Mouse (Mus musculus) neural tube, embryonic 14.5 days (tissue): Measurements from ENCODE around the gene Nin. TPM values are rescaled to one million over a fixed set of nuclear protein-coding genes. Genes with fewer than 3 reads are reported as not detected.

ENCODE experiments used
- ATAC-seq: fragments of 200-750 bp; cut with Nextera tagmentation; 2 replicates; pipeline ENCODE4 v1.8.0; 2017; ENCODE audit warnings: low read depth, mild to moderate bottlenecking, moderate TSS enrichment, moderate library complexity
- H3K27ac ChIP-seq: fragments of 300-500 bp; sonication (generic); 2 replicates; pipeline ENCODE4 v1.5.1; 2014; ENCODE audit warnings: low read depth, mild to moderate bottlenecking, control low read depth, low read length, moderate library complexity, mixed read lengths
- H3K27me3 ChIP-seq: fragments of 300-500 bp; sonication (generic); 2 replicates; pipeline ENCODE4 v1.6.1; 2014; ENCODE audit warnings: low read length; ENCODE audit not compliant: control insufficient read depth, insufficient read depth
- H3K36me3 ChIP-seq: fragments of 300-500 bp; sonication (generic); 2 replicates; pipeline ENCODE4 v1.6.1; 2014; ENCODE audit warnings: low read length, mixed read lengths; ENCODE audit not compliant: control insufficient read depth, insufficient read depth
- H3K4me1 ChIP-seq: fragments of 300-500 bp; sonication (generic); 2 replicates; pipeline ENCODE4 v1.6.1; 2014; ENCODE audit warnings: low read length; ENCODE audit not compliant: control insufficient read depth, insufficient read depth
- H3K4me2 ChIP-seq: fragments of 300-500 bp; sonication (generic); 2 replicates; pipeline ENCODE4 v1.6.1; 2014; ENCODE audit warnings: mild to moderate bottlenecking, low read depth, low read length, control low read depth
- H3K4me3 ChIP-seq: fragments of 300-500 bp; sonication (generic); 2 replicates; pipeline ENCODE4 v1.5.1; 2014; ENCODE audit warnings: low read depth, low read length, control low read depth, mixed read lengths
- H3K9ac ChIP-seq: fragments of 300-500 bp; sonication (generic); replicated peaks from 2 replicates; pipeline ENCODE4 v1.6.1; 2014; ENCODE audit warnings: low read depth, mild to moderate bottlenecking, control low read depth, low read length, mixed read lengths
- H3K9me3 ChIP-seq: fragments of 300-500 bp; sonication (generic); 2 replicates; pipeline ENCODE4 v1.6.1; 2016; ENCODE audit warnings: low read length; ENCODE audit not compliant: control insufficient read depth
- WGBS: fragments of 180-500 bp; shearing (Covaris S2); extraction: QIAGEN DNeasy Blood & Tissue Kit; methylation state at CpG from one replicate; pipeline ENCODE4 v1.1.7; 2014; 5-methylcytosine and 5-hydroxymethylcytosine counted together
- polyA plus RNA-seq: library from polyadenylated mRNA; unstranded; fragments of >200 nt; fragmentation: Nextera tagmentation; extraction: Ambion mirVana; gene quantifications from 2 replicates; pipeline ENCODE4 v1.2.1, GENCODE M21; 2014

Gene Nin
- polyA plus RNA-seq, 1 experiment from 2014 or later, result 13.9 TPM

GRCm38 (mm10) chr12:70058956-70059851 lies 54.3 kb downstream of the Nin start:
- Histone ChIP-seq H3K4me3 (no peak overlapping the region), H3K9ac (no peak overlapping the region), H3K36me3 (peaks cover 8% of the 10 kb centered on the region), H3K4me1 (no peaks in the 10 kb centered on the region), H3K4me2 (no peak overlapping the region), H3K27ac (no peak overlapping the region), H3K9me3 (no peaks in the 10 kb centered on the region), H3K27me3 (no peaks in the 10 kb centered on the region)
- 74% methylated on average over 14 of the region's 14 CpGs for WGBS
- no peak for ATAC-seq

DNA sequence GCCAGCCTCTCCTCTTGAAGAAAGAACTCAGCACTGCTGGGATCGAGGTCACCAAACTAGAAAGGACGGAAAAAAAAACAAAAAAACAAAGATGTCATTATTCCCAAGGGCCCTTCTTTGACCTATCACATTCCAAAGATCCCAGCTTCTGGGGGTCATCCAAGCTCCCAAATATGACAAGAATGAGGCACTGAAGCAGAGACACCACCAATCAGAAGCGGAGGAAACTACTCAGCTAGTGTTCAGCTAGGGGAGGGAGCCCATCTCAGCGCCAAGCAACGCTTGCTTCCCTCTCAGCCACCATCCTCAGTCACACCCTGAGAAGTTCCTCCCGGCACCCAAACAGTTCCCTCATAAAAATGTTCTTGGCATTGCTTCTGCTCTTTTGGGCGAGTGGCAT lies 62.8 kb downstream of the Nin start:
- Histone ChIP-seq H3K4me2 (no peak overlapping the region), H3K9ac (no peak overlapping the region), H3K27me3 (no peaks in the 10 kb centered on the region), H3K4me3 (no peak overlapping the region), H3K27ac (no peak overlapping the region), H3K36me3 (peaks cover 44% of the 10 kb centered on the region), H3K4me1 (no peaks in the 10 kb centered on the region), H3K9me3 (no peaks in the 10 kb centered on the region)
- 80% methylated on average over 7 of the region's 7 CpGs for WGBS
- no peak for ATAC-seq

- Histone ChIP-seq H3K4me2 (no peak overlapping the region), H3K4me1 (no peaks in the 10 kb centered on the region), H3K27me3 (no peaks in the 10 kb centered on the region), H3K27ac (no peak overlapping the region), H3K36me3 (peaks cover 54% of the 10 kb centered on the region), H3K4me3 (no peak overlapping the region), H3K9me3 (no peaks in the 10 kb centered on the region), H3K9ac (no peak overlapping the region)
- no peak for ATAC-seq
- 93% methylated on average over 9 of the region's 9 CpGs for WGBS
These were observed 64.8 kb downstream of the Nin start for GRCm38 (mm10) chr12:70048741-70049140.

DNA sequence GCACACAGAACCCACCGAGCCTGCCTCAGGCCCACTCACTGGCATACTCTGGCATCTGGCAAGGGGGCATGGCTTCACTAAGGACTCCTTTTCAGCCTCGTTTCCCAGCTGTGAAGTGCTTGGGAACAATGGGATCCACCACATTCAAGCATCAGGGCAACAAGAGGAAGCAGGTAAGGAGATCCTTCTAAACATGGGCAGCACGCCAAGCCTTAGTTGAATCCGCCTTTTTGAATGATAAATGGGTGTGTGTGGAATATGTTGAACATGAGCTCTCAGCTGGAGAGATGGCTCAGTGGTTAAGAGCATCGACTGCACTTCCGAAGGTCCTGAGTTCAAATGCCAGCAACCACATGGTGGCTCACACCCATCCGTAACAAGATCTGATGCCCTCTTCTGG lies 66.2 kb downstream of the Nin start:
- no peak overlapping the region for H3K4me2 ChIP-seq
- no peak for ATAC-seq
- no peaks in the 10 kb centered on the region for H3K27me3 ChIP-seq
- no peak overlapping the region for H3K27ac ChIP-seq
- no peaks in the 10 kb centered on the region for H3K4me1 ChIP-seq
- no peak overlapping the region for H3K4me3 ChIP-seq
- no peak overlapping the region for H3K9ac ChIP-seq
- 88% methylated on average over 7 of the region's 7 CpGs for WGBS
- H3K9me3 ChIP-seq, result no peaks in the 10 kb centered on the region
- peaks cover 58% of the 10 kb centered on the region for H3K36me3 ChIP-seq

GRCm38 (mm10) chr12:70044353-70044752 lies 69.2 kb downstream of the Nin start:
- Histone ChIP-seq H3K27me3 (no peaks in the 10 kb centered on the region), H3K27ac (no peak overlapping the region), H3K4me1 (no peaks in the 10 kb centered on the region), H3K4me2 (no peak overlapping the region), H3K9ac (no peak overlapping the region), H3K9me3 (no peaks in the 10 kb centered on the region), H3K4me3 (no peak overlapping the region), H3K36me3 (peaks cover 46% of the 10 kb centered on the region)
- WGBS, result 81% methylated on average over 4 of the region's 4 CpGs
- ATAC-seq, result no peak

- Histone ChIP-seq H3K27ac (no peak overlapping the region), H3K4me1 (no peaks in the 10 kb centered on the region), H3K9ac (no peak overlapping the region), H3K27me3 (no peaks in the 10 kb centered on the region), H3K36me3 (peaks cover 52% of the 10 kb centered on the region), H3K9me3 (no peaks in the 10 kb centered on the region), H3K4me2 (no peak overlapping the region), H3K4me3 (no peak overlapping the region)
- WGBS, result 92% methylated on average over 13 of the region's 13 CpGs
- ATAC-seq, result no peak
These were observed 70.1 kb downstream of the Nin start for GRCm38 (mm10) chr12:70043421-70043820.

DNA sequence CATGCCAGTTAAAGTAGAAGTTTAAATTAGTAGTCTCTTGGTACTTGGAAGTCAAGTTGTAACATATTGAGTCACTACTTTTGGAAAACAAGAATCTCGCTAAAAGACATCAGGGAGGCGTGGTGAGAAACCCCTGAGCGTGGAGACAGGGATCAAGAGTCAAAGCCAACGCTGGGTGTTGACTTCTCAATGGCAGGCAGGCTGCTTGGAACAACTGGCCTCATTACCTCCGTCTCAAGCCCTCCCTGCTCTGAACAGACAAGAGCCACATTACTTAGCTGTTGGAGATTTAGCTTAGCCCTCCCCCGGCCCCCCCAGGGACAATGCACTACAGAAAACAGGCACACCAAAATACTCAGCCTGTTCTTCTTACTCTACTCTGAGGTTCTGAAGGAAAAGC lies 72.5 kb downstream of the Nin start:
- WGBS, result 84% methylated on average over 6 of the region's 6 CpGs
- Histone ChIP-seq H3K27ac (no peak overlapping the region), H3K9me3 (no peaks in the 10 kb centered on the region), H3K9ac (no peak overlapping the region), H3K27me3 (no peaks in the 10 kb centered on the region), H3K4me1 (no peaks in the 10 kb centered on the region), H3K4me3 (no peak overlapping the region), H3K4me2 (no peak overlapping the region), H3K36me3 (peaks cover 50% of the 10 kb centered on the region)
- no peak for ATAC-seq

- no peaks in the 10 kb centered on the region for H3K4me1 ChIP-seq
- H3K9me3 ChIP-seq, result no peaks in the 10 kb centered on the region
- H3K4me2 ChIP-seq, result no peak overlapping the region
- no peak overlapping the region for H3K9ac ChIP-seq
- no peak overlapping the region for H3K27ac ChIP-seq
- no peaks in the 10 kb centered on the region for H3K27me3 ChIP-seq
- peaks cover 17% of the 10 kb centered on the region for H3K36me3 ChIP-seq
- no peak for ATAC-seq
- WGBS, result 93% methylated on average over 19 of the region's 19 CpGs
- H3K4me3 ChIP-seq, result no peak overlapping the region
These were observed 76.7 kb downstream of the Nin start for GRCm38 (mm10) chr12:70036722-70037305.

- no peak overlapping the region for H3K4me2 ChIP-seq
- H3K36me3 ChIP-seq, result peaks cover 40% of the 10 kb centered on the region
These were observed 87.3 kb downstream of the Nin start for GRCm38 (mm10) chr12:70026233-70026632.

More at GRCm38 (mm10) chr12:70026233-70026632, 87.3 kb downstream of the Nin start:
- Histone ChIP-seq H3K9ac (no peak overlapping the region), H3K27me3 (no peaks in the 10 kb centered on the region), H3K27ac (no peak overlapping the region), H3K4me3 (no peak overlapping the region), H3K4me1 (no peaks in the 10 kb centered on the region), H3K9me3 (no peaks in the 10 kb centered on the region)
- ATAC-seq, result no peak
